Mouse (Mus musculus) heart, postnatal 0 days (tissue): ENCODE results near the gene Homer3. TPM values are rescaled to one million over a fixed set of nuclear protein-coding genes. Genes with fewer than 3 reads are reported as not detected.

Source experiments
- ATAC-seq: fragments of 200-750 bp; cut with Nextera tagmentation; 2 replicates; pipeline ENCODE4 v1.8.0; 2017; ENCODE audit warnings: low read depth, moderate number of reproducible peaks, moderate library complexity; ENCODE audit not compliant: insufficient read depth
- DNase-seq: peaks from one replicate; pipeline ENCODE4 v3.0.0-alpha.2; 2016; ENCODE audit warnings: low spot score
- H3K27ac ChIP-seq: fragments of 300-500 bp; sonication (generic); 2 replicates; pipeline ENCODE4 v1.5.1; 2014; ENCODE audit warnings: low read depth, mild to moderate bottlenecking
- H3K27me3 ChIP-seq: fragments of 300-500 bp; sonication (generic); 2 replicates; pipeline ENCODE4 v1.6.1; 2014; ENCODE audit warnings: low read length, mixed read lengths; ENCODE audit not compliant: control insufficient read depth, insufficient read depth
- H3K36me3 ChIP-seq: fragments of 300-500 bp; sonication (generic); replicated peaks from 2 replicates; pipeline ENCODE4 v1.6.1; 2014; ENCODE audit warnings: low read length, mixed read lengths; ENCODE audit not compliant: control insufficient read depth, insufficient read depth
- H3K4me1 ChIP-seq: fragments of 300-500 bp; sonication (generic); 2 replicates; pipeline ENCODE4 v1.6.1; 2014; ENCODE audit warnings: antibody characterized with exemption; ENCODE audit not compliant: control insufficient read depth, insufficient read depth
- H3K4me2 ChIP-seq: fragments of 300-500 bp; sonication (generic); 2 replicates; pipeline ENCODE4 v1.6.1; 2014; ENCODE audit warnings: low read depth, mild to moderate bottlenecking, low read length, moderate library complexity
- H3K4me3 ChIP-seq: fragments of 300-500 bp; sonication (generic); 2 replicates; pipeline ENCODE4 v1.5.1; 2014; ENCODE audit warnings: low read depth, low read length
- H3K9ac ChIP-seq: fragments of 300-500 bp; sonication (generic); replicated peaks from 2 replicates; pipeline ENCODE4 v1.6.1; 2014; ENCODE audit warnings: low read depth, low read length, mixed read lengths
- H3K9me3 ChIP-seq: fragments of 300-500 bp; sonication (generic); replicated peaks from 2 replicates; pipeline ENCODE4 v1.6.1; 2016; ENCODE audit warnings: low read length; ENCODE audit not compliant: control insufficient read depth
- CTCF ChIP-seq: IDR thresholded peaks from 2 replicates; pipeline ENCODE4 v1.5.1; 2016; ENCODE audit warnings: antibody characterized with exemption, control low read depth, low read depth
- EP300 ChIP-seq: IDR thresholded peaks from 2 replicates; pipeline ENCODE4 v1.6.1; 2016; ENCODE audit warnings: antibody characterized with exemption, low read depth
- WGBS: fragments of 180-500 bp; shearing (Covaris S2); extraction: QIAGEN DNeasy Blood & Tissue Kit; methylation state at CpG from one replicate; pipeline ENCODE4 v1.1.7; 2014; 5-methylcytosine and 5-hydroxymethylcytosine counted together
- polyA plus RNA-seq: library from polyadenylated mRNA; unstranded; fragments of >200 nt; fragmentation: Nextera tagmentation; extraction: Ambion mirVana; gene quantifications from 2 replicates; pipeline ENCODE4 v1.2.1, GENCODE M21; 2015
- total RNA-seq: library from RNA; depleted of rRNA; stranded (reverse); fragments of >200 nt; gene quantifications from 2 replicates; pipeline ENCODE4 v1.2.3, GENCODE M21; 2014; ENCODE audit warnings: low replicate concordance

Gene Homer3
- total and polyA plus RNA-seq, 2 experiments from 2014 or later, result 19.5 to 29.1 TPM

DNA sequence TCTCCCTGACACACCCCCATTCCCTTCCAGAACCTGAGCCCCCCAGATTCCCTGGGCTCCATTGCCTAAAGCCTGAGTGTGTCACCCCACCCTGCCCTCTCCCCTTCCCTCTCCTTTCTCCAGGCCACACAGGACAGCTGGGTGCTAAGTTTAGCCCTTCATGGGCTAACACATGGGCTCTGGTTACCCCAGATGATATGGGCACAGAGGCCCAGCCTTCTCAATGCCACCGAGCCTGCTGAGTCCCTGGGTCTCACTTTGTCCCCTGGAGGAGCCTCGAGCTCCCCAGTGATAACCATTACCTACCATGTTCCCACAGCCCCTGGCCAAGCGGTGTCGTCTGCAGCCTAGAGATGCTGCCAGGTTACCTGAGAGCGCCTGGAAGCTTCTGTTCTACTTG is 35.2 kb downstream of the Homer3 start:
- Histone ChIP-seq H3K4me3 (no peak overlapping the region), H3K9me3 (no peaks in the 10 kb centered on the region), H3K4me2 (no peak overlapping the region), H3K27me3 (peaks cover 10% of the 10 kb centered on the region; the same call in 1 of the 2 replicates), H3K9ac (no peak overlapping the region), H3K27ac (no peak overlapping the region), H3K4me1 (peaks cover 9% of the 10 kb centered on the region; the same call in 1 of the 2 replicates), H3K36me3 (peaks cover 10% of the 10 kb centered on the region)
- TF ChIP-seq CTCF (no peak), EP300 (no peak)
- no peak for ATAC-seq
- DNase-seq, result no peak
- 78% methylated on average over 5 of the region's 5 CpGs for WGBS

GRCm38 (mm10) chr8:70323716-70324115 is 41.1 kb downstream of the Homer3 start:
- no peak overlapping the region for H3K4me2 ChIP-seq
- H3K27ac ChIP-seq, result no peak overlapping the region
- H3K9ac ChIP-seq, result no peak overlapping the region
- WGBS, result 88% methylated on average over 3 of the region's 3 CpGs
- no peaks in the 10 kb centered on the region for H3K36me3 ChIP-seq
- ATAC-seq, result no peak
- H3K4me1 ChIP-seq, result no peaks in the 10 kb centered on the region
- H3K27me3 ChIP-seq, result no peaks in the 10 kb centered on the region
- H3K4me3 ChIP-seq, result no peak overlapping the region
- H3K9me3 ChIP-seq, result no peaks in the 10 kb centered on the region
- TF ChIP-seq CTCF, result peak; percentile 24
- no peak for TF ChIP-seq EP300
- no peak for DNase-seq

DNA sequence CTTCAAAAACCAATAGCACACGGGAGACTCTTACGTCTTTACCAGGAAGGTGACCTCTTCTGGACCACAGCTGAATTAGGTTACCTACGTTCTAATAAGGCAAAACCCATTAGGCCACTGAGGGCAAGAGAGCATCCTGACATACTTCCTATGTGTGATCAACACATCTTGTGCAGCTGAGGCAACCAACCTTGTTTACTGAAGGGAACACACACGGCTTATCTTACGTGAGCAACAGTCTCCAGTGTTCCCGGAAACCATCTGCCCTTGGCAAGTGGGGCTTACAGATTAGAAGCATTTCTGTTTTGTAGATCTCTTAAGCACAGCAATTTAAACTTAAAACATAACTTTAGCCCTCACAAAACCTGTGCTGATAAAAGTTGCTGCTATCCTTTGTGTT is 44.9 kb downstream of the Homer3 start:
- Histone ChIP-seq H3K9me3 (no peaks in the 10 kb centered on the region), H3K4me3 (no peak overlapping the region), H3K27ac (no peak overlapping the region), H3K4me2 (no peak overlapping the region), H3K9ac (no peak overlapping the region), H3K27me3 (peaks cover 11% of the 10 kb centered on the region; the same call in 1 of the 2 replicates), H3K36me3 (peaks cover 12% of the 10 kb centered on the region; the same call in 1 of the 2 replicates), H3K4me1 (no peaks in the 10 kb centered on the region)
- TF ChIP-seq CTCF (no peak), EP300 (no peak)
- DNase-seq (no peak), ATAC-seq (no peak)
- WGBS, result 86% methylated on average over 6 of the region's 6 CpGs

- Histone ChIP-seq H3K9ac (no peak within 1 kb of the TSS), H3K27ac (no peak within 1 kb of the TSS)
- TF ChIP-seq CTCF (no peak), EP300 (no peak)
Measured at GRCm38 (mm10) chr8:70329124-70329834, 46.7 kb downstream of the Homer3 start, which contains the start of gene Gdf1. TSS of gene Gdf1 (plus strand) at chr8:70329817.

DNA sequence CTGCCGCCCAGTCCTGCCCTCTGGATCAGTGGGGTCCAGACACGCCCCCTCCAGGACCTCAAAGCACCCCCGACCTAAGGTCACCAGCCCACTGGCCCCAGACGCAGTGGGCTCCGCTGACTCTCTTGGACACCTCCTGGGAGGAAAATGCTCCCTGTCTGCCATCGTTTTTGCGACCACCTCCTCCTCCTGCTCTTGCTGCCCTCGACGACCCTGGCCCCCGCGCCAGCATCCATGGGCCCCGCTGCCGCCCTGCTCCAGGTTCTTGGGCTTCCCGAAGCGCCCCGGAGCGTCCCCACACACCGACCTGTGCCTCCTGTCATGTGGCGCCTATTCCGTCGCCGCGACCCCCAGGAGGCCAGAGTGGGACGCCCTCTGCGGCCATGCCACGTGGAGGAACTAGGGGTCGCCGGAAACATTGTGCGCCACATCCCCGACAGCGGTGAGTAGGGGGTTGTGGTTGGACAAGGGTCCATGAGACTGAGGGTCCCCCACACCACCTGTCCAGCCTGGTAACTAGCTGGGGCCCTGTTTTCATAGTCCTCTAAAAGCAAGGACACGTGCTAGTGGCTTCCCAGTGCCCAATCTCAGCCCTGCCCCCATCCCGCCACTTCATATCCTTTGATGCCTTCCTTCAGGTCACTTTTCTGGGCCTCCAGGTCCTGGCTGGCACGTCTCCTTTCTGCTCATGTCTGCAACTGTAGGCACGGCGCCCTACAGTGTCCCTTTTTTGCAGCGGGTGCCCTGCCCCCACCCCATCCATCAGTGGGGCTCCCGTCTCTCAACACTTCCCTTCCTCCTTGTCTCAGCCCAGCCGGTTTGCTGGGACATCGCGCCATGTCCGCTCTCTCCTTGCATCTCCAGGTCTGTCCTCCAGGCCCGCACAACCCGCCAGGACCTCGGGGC is 47.5 kb downstream of the Homer3 start:
- peak; percentile 14; the same call in 1 of the 2 replicates for ATAC-seq
- 12% methylated on average over 45 of the region's 45 CpGs for WGBS
- no peak overlapping the region for H3K4me3 ChIP-seq
- H3K9me3 ChIP-seq, result no peaks in the 10 kb centered on the region
- peaks cover 38% of the 10 kb centered on the region for H3K36me3 ChIP-seq
- H3K4me2 ChIP-seq, result peak overlapping the region; percentile 8; the same call in 1 of the 2 replicates
- DNase-seq, result no peak
- no peak overlapping the region for H3K9ac ChIP-seq
- TF ChIP-seq CTCF (no peak), EP300 (no peak)
- no peaks in the 10 kb centered on the region for H3K4me1 ChIP-seq
- H3K27me3 ChIP-seq, result peaks cover 11% of the 10 kb centered on the region; the same call in 1 of the 2 replicates
- no peak overlapping the region for H3K27ac ChIP-seq

More at GRCm38 (mm10) chr8:70329124-70329834, 46.7 kb downstream of the Homer3 start, which contains the start of gene Gdf1:
- ATAC-seq, result no peak
- Histone ChIP-seq H3K4me1 (no peaks in the 10 kb centered on the region), H3K27me3 (peaks cover 11% of the 10 kb centered on the region; the same call in 1 of the 2 replicates), H3K4me2 (peak within 1 kb of the TSS; percentile 8; the same call in 1 of the 2 replicates), H3K4me3 (no peak within 1 kb of the TSS), H3K9me3 (no peaks in the 10 kb centered on the region), H3K36me3 (peaks cover 30% of the 10 kb centered on the region)
- WGBS, result 34% methylated on average over 14 of the region's 14 CpGs
- no peak for DNase-seq
